Mouse (Mus musculus): ENCODE measurements at regions not wholly inside any gene's neighbourhood (a gene's known extent, or its start where the extent isn't known, plus 50 kb on each side); places are given as distances from the start of the nearest gene placed in this dataset.

GRCm38 (mm10) chr12:109531347-109532023, 68.6 kb downstream of the Rtl1 start:
- TF ChIP-seq CTCF (IDR thresholded peaks at IDR 0.05; ENCODE audit: insufficient read depth, low read depth, low read length) (no peak), POLR2A (IDR thresholded peaks at IDR 0.05; ENCODE audit: insufficient read depth, low read depth, low read length) (no peak)
